Mouse (Mus musculus): ENCODE data around the gene Xxylt1. TPM values are rescaled to one million over a fixed set of nuclear protein-coding genes. Genes with fewer than 3 reads are reported as not detected.

The Xxylt1 gene
- total and polyA plus RNA-seq, 3 experiments: 21.5 to 45.7 (median 35.1) TPM

DNA sequence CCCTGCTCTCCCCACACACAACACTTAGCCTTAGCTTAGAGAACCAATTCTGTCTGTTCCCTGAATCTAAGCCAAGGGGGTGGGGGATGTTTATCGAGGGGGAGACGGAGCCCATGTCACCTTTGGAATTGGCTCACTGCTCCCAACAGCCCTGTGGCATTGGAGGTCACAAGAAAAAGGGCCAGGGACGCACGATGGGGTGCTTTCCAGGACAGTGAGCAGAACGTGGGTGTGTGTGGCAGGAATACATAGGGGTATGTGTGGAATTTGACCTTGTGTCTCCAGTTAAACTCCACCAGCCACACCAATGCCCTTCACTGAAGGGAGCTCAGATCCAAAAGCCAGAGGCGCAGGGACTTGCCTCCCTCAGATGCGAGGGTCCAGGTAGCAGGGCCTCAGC lies 116.3 kb downstream of the Xxylt1 start (continued):
- no peak for TF ChIP-seq PAX5 (IDR thresholded peaks at IDR 0.05; ENCODE audit: low read length)

DNA sequence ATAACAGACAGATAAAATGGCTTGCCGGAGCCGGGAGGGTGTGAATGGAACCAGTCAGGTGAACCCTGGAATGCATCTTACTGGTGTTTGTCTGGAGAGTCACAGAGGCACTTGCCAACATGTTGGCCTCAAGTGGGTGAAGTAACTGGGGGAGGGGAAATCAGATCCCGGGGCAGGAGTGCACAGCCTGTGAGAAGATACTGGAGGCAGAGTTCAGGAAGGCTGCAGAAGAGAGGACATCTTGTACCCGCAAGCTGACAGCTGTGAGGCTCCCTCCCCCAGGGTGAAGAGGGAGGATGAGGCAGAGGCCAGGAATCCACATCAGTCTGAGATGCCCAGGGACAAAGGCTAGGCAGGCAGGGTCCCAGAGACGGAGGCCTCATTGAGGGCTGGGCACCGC lies 116.8 kb downstream of the Xxylt1 start:
- no peaks in the 10 kb centered on the region for H3K79me2 ChIP-seq (replicated peaks; ENCODE audit: control insufficient read depth, extremely low read depth, insufficient read depth, poor library complexity, severe bottlenecking)
- TF ChIP-seq EP300 (IDR thresholded peaks at IDR 0.05; ENCODE audit: low read length) (no peak), CTCF (conservative IDR thresholded peaks at IDR 0.05 in 1 of 2, IDR thresholded peaks at IDR 0.05 in 1 of 2; ENCODE audit: low read depth in 2 of 2, low read length in 2 of 2) (no peak), JUND (conservative IDR thresholded peaks at IDR 0.05; ENCODE audit: low read depth, low read length) (no peak), BHLHE40 (IDR thresholded peaks at IDR 0.05; ENCODE audit: low read depth, low read length) (no peak), TCF12 (IDR thresholded peaks at IDR 0.05; ENCODE audit: low read depth, low read length) (no peak), RCOR1 (conservative IDR thresholded peaks at IDR 0.05; ENCODE audit: low read depth, low read length) (no peak), JUN (IDR thresholded peaks at IDR 0.05; ENCODE audit: insufficient read depth, low read depth, low read length) (no peak), IRF4 (IDR thresholded peaks at IDR 0.05; ENCODE audit: low read depth, low read length) (no peak), E2F4 (IDR thresholded peaks at IDR 0.05; ENCODE audit: insufficient replicate concordance, low read depth, low read length) (no peak), TBP (conservative IDR thresholded peaks at IDR 0.05; ENCODE audit: low read depth, low read length) (no peak), MAZ (IDR thresholded peaks at IDR 0.05; ENCODE audit: low read depth, low read length) (no peak), MEF2A (IDR thresholded peaks at IDR 0.05; ENCODE audit: borderline replicate concordance, low read depth, low read length) (no peak), SMC3 (IDR thresholded peaks at IDR 0.05; ENCODE audit: low read depth, low read length) (no peak), POLR2AphosphoS2 (IDR thresholded peaks at IDR 0.05; ENCODE audit: low read depth, low read length) (no peak), MAX (IDR thresholded peaks at IDR 0.05; ENCODE audit: low read length) (no peak), PAX5 (IDR thresholded peaks at IDR 0.05; ENCODE audit: low read length) (no peak), MYC (IDR thresholded peaks at IDR 0.05; ENCODE audit: low read depth, low read length) (no peak), ZC3H11A (IDR thresholded peaks at IDR 0.05; ENCODE audit: low read depth, low read length) (no peak), USF2 (conservative IDR thresholded peaks at IDR 0.05; ENCODE audit: low read depth, low read length) (no peak), CHD2 (IDR thresholded peaks at IDR 0.05; ENCODE audit: low read length) (no peak)
- H3K4me1 ChIP-seq (ENCODE audit: control insufficient read depth in 1 of 2, insufficient read depth in 2 of 2): peaks cover 43 to 69% of the 10 kb centered on the region in 2 experiments
- dilution Hi-C loops (cut with MboI; ENCODE audit: extremely low pct_ligation_motif_present, extremely low pct_unique_long_range_greater_than_20kb, low sequenced_read_pairs): no loop called here
- in situ Hi-C loops (cut with MboI; ENCODE audit: low pct_ligation_motif_present, low pct_unique_long_range_greater_than_20kb, low sequenced_read_pairs): no loop called here
- no peak for DNase-seq (ENCODE audit: extremely low read depth)
- H3K9me3 ChIP-seq (replicated peaks; ENCODE audit: low read length): no peaks in the 10 kb centered on the region
- no peaks in the 10 kb centered on the region for H3K27me3 ChIP-seq (replicated peaks)
- H3K9ac ChIP-seq (ENCODE audit: insufficient read depth, low read depth): no peak overlapping the region
- H3K4me3 ChIP-seq (replicated peaks in 1 of 3; ENCODE audit: low read depth in 2 of 3, low read length in 2 of 3, poor library complexity in 1 of 3): no peak overlapping the region
- H3K27ac ChIP-seq (ENCODE audit: insufficient read depth, low read depth): no peak overlapping the region
- H3K4me2 ChIP-seq (ENCODE audit: insufficient read depth, low read depth, poor library complexity, severe bottlenecking): no peak overlapping the region
- H3K36me3 ChIP-seq (replicated peaks in 1 of 2; ENCODE audit: control insufficient read depth in 1 of 2, insufficient read depth in 1 of 2, low read length in 1 of 2): peaks cover 0 to 71% of the 10 kb centered on the region in 2 experiments

DNA sequence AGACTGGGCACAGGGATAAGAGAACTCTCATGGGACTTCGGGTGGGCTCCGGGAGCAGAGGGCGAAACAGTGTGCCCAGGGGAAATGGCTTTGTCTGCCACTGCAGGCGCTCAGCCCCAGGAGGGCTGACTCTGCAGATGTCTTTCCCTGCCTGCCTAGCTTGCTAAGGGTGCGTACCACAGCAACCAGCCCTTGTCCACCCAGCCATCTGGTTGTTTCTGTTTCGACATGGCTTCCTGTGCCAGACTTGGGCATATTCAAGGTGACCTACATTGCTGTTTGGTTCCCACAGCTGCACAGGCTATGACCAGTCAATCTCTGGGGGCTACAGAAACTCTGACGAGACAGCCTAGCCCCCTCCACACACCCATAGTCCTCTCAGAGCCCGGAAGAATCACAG lies 118.7 kb downstream of the Xxylt1 start:
- peaks cover 0 to 74% of the 10 kb centered on the region in 2 experiments for H3K36me3 ChIP-seq (replicated peaks in 1 of 2; ENCODE audit: control insufficient read depth in 1 of 2, insufficient read depth in 1 of 2, low read length in 1 of 2)
- H3K9me3 ChIP-seq (replicated peaks; ENCODE audit: low read length): no peaks in the 10 kb centered on the region
- no peaks in the 10 kb centered on the region for H3K79me2 ChIP-seq (replicated peaks; ENCODE audit: control insufficient read depth, extremely low read depth, insufficient read depth, poor library complexity, severe bottlenecking)
- no peak overlapping the region for H3K27ac ChIP-seq (ENCODE audit: insufficient read depth, low read depth)
- DNase-seq (ENCODE audit: extremely low read depth): peak; percentile 65
- no peaks in the 10 kb centered on the region for H3K27me3 ChIP-seq (replicated peaks)
- H3K9ac ChIP-seq (ENCODE audit: insufficient read depth, low read depth): no peak overlapping the region
- H3K4me1 ChIP-seq (ENCODE audit: control insufficient read depth in 1 of 2, insufficient read depth in 2 of 2): peaks cover 32 to 52% of the 10 kb centered on the region in 2 experiments
- in situ Hi-C loops (cut with MboI; ENCODE audit: low pct_ligation_motif_present, low pct_unique_long_range_greater_than_20kb, low sequenced_read_pairs): no loop called here
- dilution Hi-C loops (cut with MboI; ENCODE audit: extremely low pct_ligation_motif_present, extremely low pct_unique_long_range_greater_than_20kb, low sequenced_read_pairs): no loop called here
- H3K4me3 ChIP-seq (replicated peaks in 1 of 3; ENCODE audit: low read depth in 2 of 3, low read length in 2 of 3, poor library complexity in 1 of 3): no peak overlapping the region
- peak overlapping the region; percentile 1; the same call in 1 of the 2 replicates for H3K4me2 ChIP-seq (ENCODE audit: insufficient read depth, low read depth, poor library complexity, severe bottlenecking)
- TF ChIP-seq TCF12 (IDR thresholded peaks at IDR 0.05; ENCODE audit: low read depth, low read length) (peak; percentile 95), KAT2A (IDR thresholded peaks at IDR 0.05; ENCODE audit: insufficient replicate concordance, low read length) (no peak), MEF2A (IDR thresholded peaks at IDR 0.05; ENCODE audit: borderline replicate concordance, low read depth, low read length) (0 out of 2 replicates have a peak, but pooled peaks have one; percentile 24), ZKSCAN1 (IDR thresholded peaks at IDR 0.05; ENCODE audit: borderline replicate concordance, low read depth, low read length) (no peak), NRF1 (IDR thresholded peaks at IDR 0.05; ENCODE audit: low read depth, low read length) (no peak), JUN (IDR thresholded peaks at IDR 0.05; ENCODE audit: insufficient read depth, low read depth, low read length) (no peak), MAX (IDR thresholded peaks at IDR 0.05; ENCODE audit: low read length) (no peak), POLR2A (IDR thresholded peaks at IDR 0.05; ENCODE audit: low read depth, low read length) (no peak), MAFK (IDR thresholded peaks at IDR 0.05; ENCODE audit: insufficient replicate concordance, low read length) (peak; percentile 57; the same call in 1 of the 2 replicates), RCOR1 (conservative IDR thresholded peaks at IDR 0.05; ENCODE audit: low read depth, low read length) (no peak), ETS1 (conservative IDR thresholded peaks at IDR 0.05; ENCODE audit: low read depth, low read length) (peak; percentile 71), SMC3 (IDR thresholded peaks at IDR 0.05; ENCODE audit: low read depth, low read length) (no peak; the same call in 1 of the 2 replicates), USF2 (conservative IDR thresholded peaks at IDR 0.05; ENCODE audit: low read depth, low read length) (no peak), SIN3A (IDR thresholded peaks at IDR 0.05; ENCODE audit: low read length) (no peak), UBTF (IDR thresholded peaks at IDR 0.05; ENCODE audit: low read depth, low read length) (no peak), E2F4 (IDR thresholded peaks at IDR 0.05; ENCODE audit: insufficient replicate concordance, low read depth, low read length) (no peak), ZNF384 (IDR thresholded peaks at IDR 0.05; ENCODE audit: low read depth, low read length) (no peak), EP300 (IDR thresholded peaks at IDR 0.05; ENCODE audit: low read length) (peak; percentile 81), MXI1 (IDR thresholded peaks at IDR 0.05; ENCODE audit: low read depth, low read length) (no peak)
